Mouse (Mus musculus) liver, embryonic 14.5 days (tissue): ENCODE measurements around the gene Fgfr2.

Experiments
- CTCF ChIP-seq: IDR thresholded peaks from 2 replicates; pipeline ENCODE4 v1.5.1; 2016; ENCODE audit warnings: antibody characterized with exemption, low read depth, control low read depth
- EP300 ChIP-seq: IDR thresholded peaks from 2 replicates; pipeline ENCODE4 v1.6.1; 2016; ENCODE audit warnings: antibody characterized with exemption, low read depth

DNA sequence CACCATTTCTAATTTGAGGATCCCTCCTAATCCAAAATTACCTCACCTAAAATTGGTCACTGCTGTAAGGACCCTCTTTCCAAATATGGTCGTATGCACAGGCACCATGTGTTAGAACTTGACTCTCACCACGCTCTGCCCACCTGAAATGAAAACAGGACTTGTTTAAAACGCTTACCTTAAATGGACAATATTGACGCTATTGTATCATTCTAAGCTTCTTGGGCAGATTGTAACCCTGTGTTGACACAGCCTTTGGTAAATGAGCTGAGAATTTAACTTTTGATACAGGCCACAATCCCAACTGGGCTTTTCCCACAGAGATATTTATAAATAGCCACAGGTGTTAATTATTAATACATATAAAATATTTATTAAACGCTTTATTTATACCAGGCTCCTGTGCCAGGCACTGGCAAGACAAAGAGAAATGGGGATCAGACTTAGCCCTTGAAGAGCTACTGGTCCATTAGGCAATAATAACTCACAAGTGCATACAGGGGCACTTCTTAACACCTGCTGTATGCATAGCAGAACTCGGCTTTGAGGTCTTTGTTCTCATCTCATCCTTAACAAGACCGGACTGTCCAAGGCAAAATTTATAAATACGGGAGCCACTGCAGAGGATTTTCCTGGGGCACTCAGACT lies 16.7 kb upstream of the Fgfr2 start:
- TF ChIP-seq CTCF (no peak), EP300 (no peak)
